Mouse (Mus musculus): ENCODE results near the gene Slc25a16.
A peak's percentile ranks its signal among the peaks of the same experiment; 100 is the strongest.
"Not testable (repeated sequence)": the region's sequence is repeated elsewhere in the genome, so short reads cannot be mapped to it uniquely, and the experiment has no call there.

Gene Slc25a16

GRCm38 (mm10) chr10:62902829-62903228 is 17.6 kb upstream of the Slc25a16 start:
- no peak for DNase-seq (ENCODE audit: low read depth, low spot score)

GRCm38 (mm10) chr10:62906336-62906735 is 14.1 kb upstream of the Slc25a16 start:
- no peak for DNase-seq (ENCODE audit: low read depth, low spot score)

GRCm38 (mm10) chr10:62908896-62909295 is 11.5 kb upstream of the Slc25a16 start, which contains the start of gene Tet1:
Tet1 (minus strand) TSS chr10:62908996.
- not testable (repeated sequence) for DNase-seq (ENCODE audit: low read depth, low spot score)

GRCm38 (mm10) chr10:62911120-62911519 is 9.3 kb upstream of the Slc25a16 start:
- DNase-seq (ENCODE audit: low read depth, low spot score) = no peak

- no peak for DNase-seq (ENCODE audit: low read depth, low spot score)
These were observed 1.4 kb upstream of the Slc25a16 start for GRCm38 (mm10) chr10:62918985-62919384.

GRCm38 (mm10) chr10:62920766-62921156 is 328 bp downstream of the Slc25a16 start:
- DNase-seq (ENCODE audit: low read depth, low spot score) = no peak

- no peak for DNase-seq (ENCODE audit: low read depth, low spot score)
These were observed 3.7 kb downstream of the Slc25a16 start for GRCm38 (mm10) chr10:62924096-62924635.

GRCm38 (mm10) chr10:62932381-62932780 is 11.9 kb downstream of the Slc25a16 start:
- no peak for DNase-seq (ENCODE audit: low read depth, low spot score)

GRCm38 (mm10) chr10:62944975-62945580 is 24.6 kb downstream of the Slc25a16 start:
- no peak for DNase-seq (ENCODE audit: low read depth, low spot score)

GRCm38 (mm10) chr10:62946738-62947471 is 26.5 kb downstream of the Slc25a16 start, which contains the start of gene Dna2:
Dna2 (plus strand) TSS chr10:62947026.
- DNase-seq (ENCODE audit: low read depth, low spot score) = peak; percentile 75

- DNase-seq (ENCODE audit: low read depth, low spot score) = no peak
These were observed 28.1 kb downstream of the Slc25a16 start for GRCm38 (mm10) chr10:62948551-62948950.

GRCm38 (mm10) chr10:62963956-62964355 is 43.5 kb downstream of the Slc25a16 start:
- no peak for DNase-seq (ENCODE audit: low read depth, low spot score)

- no peak for DNase-seq (ENCODE audit: low read depth, low spot score)
These were observed 45.4 kb downstream of the Slc25a16 start for GRCm38 (mm10) chr10:62965796-62966195.

- DNase-seq (ENCODE audit: low read depth, low spot score) = no peak
These were observed 45.9 kb downstream of the Slc25a16 start for GRCm38 (mm10) chr10:62966291-62966690.

GRCm38 (mm10) chr10:62971821-62972220 is 51.4 kb downstream of the Slc25a16 start:
- no peak for DNase-seq (ENCODE audit: low read depth, low spot score)

- no peak for DNase-seq (ENCODE audit: low read depth, low spot score)
These were observed 59.2 kb downstream of the Slc25a16 start for GRCm38 (mm10) chr10:62979667-62980038.

GRCm38 (mm10) chr10:62980039-62980954 is 59.9 kb downstream of the Slc25a16 start, which contains the start of gene Rufy2:
Rufy2 (plus strand) TSS chr10:62980223.
- DNase-seq (ENCODE audit: low read depth, low spot score) = peak; percentile 75

- no peak for DNase-seq (ENCODE audit: low read depth, low spot score)
These were observed 63.6 kb downstream of the Slc25a16 start for GRCm38 (mm10) chr10:62984072-62984471.

GRCm38 (mm10) chr10:62984495-62984894 is 64.1 kb downstream of the Slc25a16 start:
- DNase-seq (ENCODE audit: low read depth, low spot score) = no peak

GRCm38 (mm10) chr10:62987341-62987740 is 66.9 kb downstream of the Slc25a16 start:
- DNase-seq (ENCODE audit: low read depth, low spot score) = peak; percentile 27

- no peak for DNase-seq (ENCODE audit: low read depth, low spot score)
These were observed 70.2 kb downstream of the Slc25a16 start for GRCm38 (mm10) chr10:62990636-62991035.

- DNase-seq (ENCODE audit: low read depth, low spot score) = no peak
These were observed 73.6 kb downstream of the Slc25a16 start for GRCm38 (mm10) chr10:62993991-62994390.

All from embryo, embryonic 11.5 days (tissue).